Mouse (Mus musculus) T-cell, adult 2 months (primary cell): ENCODE measurements around the gene H2-Eb1.
A peak's percentile ranks its signal among the peaks of the same experiment; 100 is the strongest.

Experiments used
- DNase-seq: peaks from one replicate; pipeline ENCODE4 v3.0.0; 2022; ENCODE audit warnings: low spot score

Gene H2-Eb1

GRCm38 (mm10) chr17:34291609-34292008, 14.1 kb upstream of the H2-Eb1 start:
- peak; percentile 80 for DNase-seq

- DNase-seq, result no peak
Measured at GRCm38 (mm10) chr17:34292570-34292969, 13.1 kb upstream of the H2-Eb1 start.

DNA sequence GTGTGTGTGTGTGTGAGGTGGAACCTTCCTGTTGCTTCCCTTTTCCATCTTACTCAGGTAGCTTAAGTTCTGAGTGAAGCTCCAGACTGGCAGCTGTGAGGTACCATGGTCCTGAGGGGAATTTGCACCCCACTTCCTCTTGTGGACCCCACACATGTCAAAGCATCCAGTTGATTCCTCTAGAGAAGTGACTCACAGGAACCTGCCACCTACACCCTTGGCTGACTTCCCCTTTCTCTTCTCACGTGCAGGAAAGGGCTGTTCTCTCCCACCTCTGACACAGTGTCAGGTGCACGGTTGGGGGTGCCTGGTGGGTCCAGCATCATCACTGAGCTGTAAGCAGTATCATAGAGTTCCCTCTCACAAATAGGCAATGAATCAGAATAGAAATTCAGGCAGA, 12.1 kb upstream of the H2-Eb1 start:
- DNase-seq, result peak; percentile 55

- DNase-seq, result no peak
Measured at GRCm38 (mm10) chr17:34294249-34294648, 11.4 kb upstream of the H2-Eb1 start.

DNA sequence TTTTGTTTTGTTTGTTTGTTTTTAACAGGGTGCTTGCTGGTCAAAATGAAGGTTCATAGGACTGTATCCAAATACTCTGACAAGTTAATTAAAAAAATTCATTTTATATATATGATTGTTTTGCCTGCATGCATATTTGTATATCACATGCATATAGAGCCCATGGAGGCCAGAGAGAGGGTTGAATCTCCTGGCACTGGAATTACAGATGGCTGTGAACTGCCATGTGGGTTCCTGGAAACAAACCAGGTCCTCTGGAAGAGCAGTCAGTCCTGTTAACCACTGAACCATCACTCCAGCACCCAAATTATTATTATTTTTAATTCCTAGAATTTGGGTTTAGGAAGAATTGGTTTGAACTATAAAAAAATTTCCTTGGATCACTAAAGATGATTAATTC, 10.4 kb upstream of the H2-Eb1 start:
- DNase-seq, result no peak

DNA sequence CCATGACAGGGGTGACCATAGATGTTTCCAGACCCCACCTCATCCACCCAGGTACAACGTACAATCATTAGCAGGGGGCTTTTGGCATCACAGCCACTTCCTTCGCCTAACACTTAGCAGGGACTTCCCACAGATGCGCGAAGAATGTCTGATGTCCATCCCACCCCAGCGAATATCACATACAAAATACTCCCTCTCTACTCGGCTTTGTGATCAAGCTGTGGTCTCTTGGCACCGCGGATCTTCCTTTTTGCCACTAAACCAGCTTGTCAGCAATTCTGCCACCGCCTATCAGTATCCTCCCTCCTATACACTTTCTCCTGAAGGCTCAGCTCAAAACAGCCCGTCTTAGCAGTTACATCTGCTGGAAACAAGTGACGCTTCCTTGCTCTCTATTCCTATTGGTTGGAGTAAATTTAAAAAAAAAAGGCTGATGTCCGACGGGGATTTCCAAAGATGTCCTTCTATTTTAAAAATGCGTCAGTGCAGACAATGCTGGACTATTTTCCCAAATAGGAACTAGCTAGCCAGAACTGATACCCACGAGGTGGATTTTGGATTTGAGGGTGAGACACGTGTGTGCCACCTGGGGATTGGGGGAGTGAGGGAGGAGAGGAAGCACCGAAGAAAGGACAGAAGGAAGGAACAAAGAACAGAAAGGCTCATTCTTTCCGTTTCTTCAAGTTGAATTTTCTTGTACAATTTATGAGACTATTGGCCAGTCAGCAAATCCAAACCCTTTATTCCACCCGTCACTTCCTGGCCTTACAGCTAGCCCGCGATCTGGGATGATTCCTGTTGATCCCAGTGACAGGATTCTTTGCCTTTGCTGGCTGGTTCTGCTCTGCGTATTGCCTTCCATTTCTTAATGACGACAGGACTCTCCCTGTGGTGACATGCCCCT, 9.5 kb upstream of the H2-Eb1 start:
- peak; percentile 72 for DNase-seq

DNA sequence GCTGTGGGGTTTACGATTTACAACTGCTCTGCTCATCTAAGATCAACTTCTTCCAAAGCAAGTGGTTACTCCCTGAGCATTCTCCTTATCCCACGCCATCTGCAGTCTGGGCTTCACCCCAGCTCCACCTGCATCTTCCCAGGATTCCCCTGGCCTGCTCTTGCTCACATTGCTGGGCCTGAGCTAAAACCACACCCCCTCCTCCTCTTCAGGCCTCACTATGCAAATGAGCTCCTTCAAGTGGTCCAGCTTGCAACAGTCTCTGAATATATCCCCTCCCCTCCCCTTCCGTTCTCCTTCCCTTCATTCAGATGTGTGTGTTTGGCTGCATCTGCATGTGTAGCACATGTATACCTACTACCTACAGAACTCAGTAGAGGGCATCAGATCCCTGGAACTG, 6.3 kb upstream of the H2-Eb1 start:
- no peak for DNase-seq

DNA sequence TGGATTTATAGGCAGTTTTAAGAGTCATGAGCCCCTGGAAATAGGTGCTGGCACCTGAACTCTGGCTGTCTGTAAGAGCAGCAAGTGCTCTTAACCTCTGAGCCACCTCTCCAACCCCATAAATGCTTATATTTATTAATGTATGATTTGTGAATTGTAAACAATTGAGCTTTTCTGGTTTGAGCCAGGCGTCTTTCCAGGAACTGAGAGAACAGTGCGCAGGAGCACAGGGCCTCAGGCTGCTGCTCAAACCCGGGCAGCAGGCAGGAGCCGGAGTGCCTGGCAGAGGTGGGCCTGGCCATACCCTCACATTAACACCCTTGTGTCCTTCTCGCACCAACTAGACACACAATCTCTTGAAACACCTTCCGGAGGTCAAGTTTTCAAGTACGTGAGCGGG, 5.6 kb upstream of the H2-Eb1 start:
- no peak for DNase-seq

- DNase-seq, result peak; percentile 44
Measured at GRCm38 (mm10) chr17:34300691-34301566, 4.7 kb upstream of the H2-Eb1 start.

GRCm38 (mm10) chr17:34301670-34302190, 3.9 kb upstream of the H2-Eb1 start:
- DNase-seq, result no peak

DNA sequence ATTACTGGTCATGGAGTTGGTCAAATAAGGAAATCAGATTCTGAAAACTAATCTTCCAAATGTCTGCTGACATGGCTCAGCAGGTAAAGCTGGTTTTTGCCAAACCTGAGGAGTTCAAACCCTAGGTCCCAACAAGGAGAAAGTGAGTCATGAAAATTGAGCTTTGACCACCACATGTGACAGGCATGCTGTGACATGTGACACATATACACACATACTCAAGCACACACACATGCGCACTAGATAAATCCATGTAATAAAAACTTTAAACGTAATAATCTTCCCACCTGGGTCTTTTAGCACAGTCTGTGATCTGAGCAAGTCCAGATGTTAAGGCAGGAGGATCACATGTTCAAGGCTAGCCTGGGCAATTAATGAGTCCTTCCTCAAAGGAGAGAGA, 1.9 kb upstream of the H2-Eb1 start:
- DNase-seq, result no peak

GRCm38 (mm10) chr17:34304751-34305150, 916 bp upstream of the H2-Eb1 start:
- peak; percentile 76 for DNase-seq

DNA sequence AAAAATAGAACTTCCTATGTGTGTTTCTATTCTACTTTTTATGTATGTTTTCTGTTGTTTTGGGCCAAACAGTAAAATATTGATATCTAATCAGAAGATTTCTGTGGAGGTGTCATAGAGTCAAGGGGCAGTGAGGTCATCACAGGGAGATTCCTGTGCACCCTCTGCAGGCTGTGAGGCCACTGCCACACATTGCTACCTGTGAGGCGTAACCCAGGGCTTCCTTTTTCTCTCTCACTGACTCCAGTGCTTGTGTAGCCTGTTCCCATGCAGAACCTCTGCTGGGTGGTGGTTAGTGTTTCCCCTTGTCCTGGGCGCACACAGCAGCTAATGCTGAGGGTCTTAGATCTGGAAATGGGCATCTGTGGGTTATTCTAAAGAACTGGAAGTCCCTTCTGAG, 740 bp downstream of the H2-Eb1 start:
- DNase-seq, result no peak

DNA sequence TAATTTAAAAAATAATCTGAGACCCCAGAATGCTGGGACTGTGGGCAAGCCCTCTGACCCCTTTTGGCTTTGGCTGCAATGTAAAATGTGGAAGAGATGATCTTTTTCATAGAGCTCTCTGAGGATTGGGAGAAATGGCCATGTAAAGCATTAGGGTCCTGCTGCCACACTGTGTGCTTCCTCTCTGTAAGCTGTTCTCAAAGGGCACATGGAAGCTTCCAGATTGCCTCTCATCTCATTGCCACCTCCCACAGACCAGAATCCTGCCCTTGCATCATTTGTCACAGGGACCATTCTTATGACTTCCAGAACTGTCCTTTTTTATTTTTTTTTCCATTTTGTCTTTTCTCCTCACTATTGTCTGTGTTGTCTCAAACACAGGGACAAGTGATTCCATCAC, 1.5 kb downstream of the H2-Eb1 start:
- no peak for DNase-seq

DNA sequence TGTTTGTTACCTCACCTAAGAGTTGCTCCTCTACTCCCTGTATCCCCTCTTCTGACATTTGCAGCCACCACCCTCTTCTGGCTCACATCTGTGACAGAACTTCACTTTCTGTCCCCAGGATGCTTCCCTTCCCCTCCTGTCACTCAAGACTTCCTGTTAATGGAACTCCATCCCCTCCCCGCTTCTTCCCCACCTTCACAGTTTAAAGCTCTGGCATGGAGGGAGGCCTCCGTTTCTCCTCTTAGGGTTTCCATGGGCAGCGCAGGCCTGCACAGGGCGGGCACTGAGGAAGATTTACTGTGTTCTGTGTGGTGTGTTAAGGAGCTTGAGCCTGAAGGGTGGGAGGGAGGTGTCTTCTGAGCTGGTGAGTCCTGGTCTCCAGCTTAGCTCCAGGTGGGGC, 2.5 kb downstream of the H2-Eb1 start:
- DNase-seq, result no peak

- no peak for DNase-seq
Measured at GRCm38 (mm10) chr17:34309225-34309624, 3.6 kb downstream of the H2-Eb1 start.

DNA sequence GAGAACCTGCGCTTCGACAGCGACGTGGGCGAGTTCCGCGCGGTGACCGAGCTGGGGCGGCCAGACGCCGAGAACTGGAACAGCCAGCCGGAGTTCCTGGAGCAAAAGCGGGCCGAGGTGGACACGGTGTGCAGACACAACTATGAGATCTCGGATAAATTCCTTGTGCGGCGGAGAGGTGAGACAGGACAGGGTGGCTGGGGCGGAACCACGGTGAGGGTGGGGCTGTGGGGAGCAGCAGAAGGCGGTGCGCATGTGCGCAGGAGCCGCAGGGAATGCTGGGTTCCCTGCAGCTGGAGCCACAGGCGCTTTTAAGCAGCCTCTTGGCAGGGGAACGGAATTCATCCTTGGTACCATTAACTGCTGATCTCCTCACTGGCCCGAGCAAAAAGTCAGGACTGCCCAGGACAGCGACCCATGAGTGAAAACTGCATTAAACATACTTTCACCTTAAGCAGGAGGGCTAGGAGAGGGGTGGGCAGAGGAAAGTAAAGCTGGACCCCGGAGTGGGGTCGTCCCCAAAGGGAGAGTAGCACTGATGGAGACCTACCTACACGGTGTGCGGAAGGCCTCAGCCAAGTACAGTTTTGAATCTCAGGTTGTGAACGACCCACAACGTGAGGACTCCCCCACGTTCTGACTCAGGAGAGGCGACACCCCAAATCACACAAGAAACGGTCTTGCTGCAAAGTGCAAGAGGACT, 4.2 kb downstream of the H2-Eb1 start:
- peak; percentile 65 for DNase-seq

- peak; percentile 40 for DNase-seq
Measured at GRCm38 (mm10) chr17:34310526-34310925, 4.9 kb downstream of the H2-Eb1 start.

- no peak for DNase-seq
Measured at GRCm38 (mm10) chr17:34312185-34312584, 6.5 kb downstream of the H2-Eb1 start.

DNA sequence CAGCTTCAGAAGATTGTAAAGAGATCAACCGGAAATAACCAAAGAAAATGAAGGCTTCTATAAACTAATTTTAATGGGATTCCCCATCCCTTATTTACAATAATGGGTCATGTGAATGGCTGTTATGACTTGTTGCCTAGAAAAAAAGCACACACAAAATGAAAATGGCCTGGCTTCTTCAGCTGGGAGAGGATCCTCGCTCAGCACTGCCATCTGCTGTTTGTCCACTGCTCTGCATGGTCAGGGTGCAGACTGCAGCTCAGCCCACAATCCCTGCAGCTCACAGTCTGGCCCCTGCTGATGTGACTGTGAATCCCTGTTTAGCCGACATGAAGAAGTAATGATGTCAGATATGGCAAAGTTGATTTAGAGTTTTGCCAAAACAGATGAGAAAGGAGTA, 7.7 kb downstream of the H2-Eb1 start:
- peak; percentile 81 for DNase-seq

GRCm38 (mm10) chr17:34314286-34314685, 8.6 kb downstream of the H2-Eb1 start:
- DNase-seq, result no peak

GRCm38 (mm10) chr17:34315512-34315911, 9.8 kb downstream of the H2-Eb1 start:
- DNase-seq, result no peak
